ENCODE assay signal across 13 mouse cellular contexts in the genomic region with DNA sequence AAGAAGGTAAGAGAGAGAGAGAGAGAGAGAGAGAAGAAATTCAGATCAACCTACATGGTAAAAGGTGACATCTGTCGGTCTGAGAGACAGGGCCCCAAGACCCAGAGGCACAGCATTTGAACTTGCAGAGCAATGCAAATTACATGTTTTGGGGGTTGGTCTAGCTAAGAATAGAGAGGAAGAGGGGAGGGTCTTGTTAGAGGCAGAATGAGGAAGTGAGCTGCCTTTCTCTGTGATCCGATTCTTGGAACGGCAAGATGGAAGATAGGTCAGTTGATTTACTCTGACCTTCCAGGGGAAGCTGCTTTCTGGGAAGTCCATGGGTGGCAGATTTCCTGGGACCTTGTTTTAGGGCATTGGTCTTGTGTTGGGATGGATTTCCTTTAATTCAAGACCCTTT. TPM values are rescaled to one million over a fixed set of nuclear protein-coding genes. Genes with fewer than 3 reads are reported as not detected.
DNase-seq lines count a peak whose midpoint lies in the region; ATAC-seq and TF ChIP-seq lines count a peak whose summit lies in the region.
"Had no signal": no experiment of that assay in that cellular context is flagged by ENCODE, and none has a peak within 500 bp of the region (broad histone marks: within the 10 kb centered on the region; RNA-seq: fewer than 3 reads in every experiment).

No protein-coding gene starts in this region.

- no peak overlapping the region for H3K9ac ChIP-seq in heart, embryonic 12.5 days
- H3K9ac ChIP-seq in lung, embryonic 15.5 days, result no peak overlapping the region
- H3K9ac ChIP-seq: embryonic facial prominence, embryonic 13.5 days; midbrain, embryonic 12.5 days had no signal

- no peaks in the 10 kb centered on the region for H3K9me3 ChIP-seq in heart, embryonic 12.5 days (replicated peaks)
- no peaks in the 10 kb centered on the region for H3K9me3 ChIP-seq in lung, embryonic 15.5 days
- H3K9me3 ChIP-seq in limb, embryonic 10.5 days (replicated peaks), result no peaks in the 10 kb centered on the region
- H3K9me3 ChIP-seq: embryonic facial prominence, embryonic 13.5 days; midbrain, embryonic 12.5 days had no signal

- H3K27me3 ChIP-seq in heart, embryonic 12.5 days (replicated peaks), result peaks cover 14% of the 10 kb centered on the region
- H3K27me3 ChIP-seq in lung, embryonic 15.5 days, result peaks cover 13% of the 10 kb centered on the region
- no peaks in the 10 kb centered on the region for H3K27me3 ChIP-seq in thymus, adult 2 months (ENCODE audit: control insufficient read depth, insufficient read depth, low read length)
- H3K27me3 ChIP-seq in limb, embryonic 10.5 days (ENCODE audit: low read depth, poor library complexity, severe bottlenecking), result peaks cover 16% of the 10 kb centered on the region

- peaks cover 21% of the 10 kb centered on the region for H3K4me1 ChIP-seq in heart, embryonic 12.5 days (replicated peaks)
- H3K4me1 ChIP-seq in bone marrow macrophage, adult 2 months (ENCODE audit: control insufficient read depth, insufficient read depth, low read length), result peaks cover 19% of the 10 kb centered on the region
- H3K4me1 ChIP-seq in lung, embryonic 15.5 days, result peaks cover 11% of the 10 kb centered on the region
- peaks cover 14% of the 10 kb centered on the region for H3K4me1 ChIP-seq in thymus, adult 2 months (replicated peaks; ENCODE audit: control insufficient read depth, insufficient read depth, low read length)
- peaks cover 8% of the 10 kb centered on the region for H3K4me1 ChIP-seq in limb, embryonic 10.5 days

- 43% methylated on average over 3 of the region's 3 CpGs for WGBS in heart, embryonic 12.5 days
- 46% methylated on average over 3 of the region's 3 CpGs for WGBS in lung, embryonic 15.5 days
- WGBS in thymus, adult 2 months, result 1% methylated on average over 3 of the region's 3 CpGs
- 76% methylated on average over 3 of the region's 3 CpGs for WGBS in limb, embryonic 10.5 days

- no peak overlapping the region for H3K27ac ChIP-seq in heart, embryonic 12.5 days (ENCODE audit: poor library complexity, severe bottlenecking)
- H3K27ac ChIP-seq in bone marrow macrophage, adult 2 months (ENCODE audit: insufficient read depth, low read depth, low read length), result peak overlapping the region; percentile 88
- H3K27ac ChIP-seq in lung, embryonic 15.5 days, result peak overlapping the region; percentile 29; the same call in 1 of the 2 replicates
- peak overlapping the region; percentile 32; the same call in 1 of the 2 replicates for H3K27ac ChIP-seq in thymus, adult 2 months (ENCODE audit: control insufficient read depth, insufficient read depth, low read length)
- no peak overlapping the region for H3K27ac ChIP-seq in limb, embryonic 10.5 days
- H3K27ac ChIP-seq: embryonic facial prominence, embryonic 13.5 days; midbrain, embryonic 12.5 days had no signal

- no peak overlapping the region for H3K4me2 ChIP-seq in heart, embryonic 12.5 days
- no peak overlapping the region for H3K4me2 ChIP-seq in lung, embryonic 15.5 days
- H3K4me2 ChIP-seq: embryonic facial prominence, embryonic 13.5 days; midbrain, embryonic 12.5 days had no signal

- no peak for TF ChIP-seq CTCF in bone marrow macrophage, adult 2 months (IDR thresholded peaks at IDR 0.05; ENCODE audit: low read depth, low read length)
- no peak for TF ChIP-seq CTCF in thymus, adult 2 months (IDR thresholded peaks at IDR 0.05; ENCODE audit: borderline replicate concordance, control insufficient read depth, extremely low read depth, insufficient read depth, low read length, poor library complexity)

- no peaks in the 10 kb centered on the region for H3K36me3 ChIP-seq in heart, embryonic 12.5 days
- no peaks in the 10 kb centered on the region for H3K36me3 ChIP-seq in lung, embryonic 15.5 days
- no peaks in the 10 kb centered on the region for H3K36me3 ChIP-seq in thymus, adult 2 months (ENCODE audit: control insufficient read depth, insufficient read depth, low read length)
- no peaks in the 10 kb centered on the region for H3K36me3 ChIP-seq in limb, embryonic 10.5 days
- H3K36me3 ChIP-seq: embryonic facial prominence, embryonic 13.5 days; midbrain, embryonic 12.5 days had no signal

- no peak for TF ChIP-seq POLR2A in bone marrow macrophage, adult 2 months (IDR thresholded peaks at IDR 0.05; ENCODE audit: borderline replicate concordance, low read depth, low read length)
- TF ChIP-seq POLR2A in thymus, adult 2 months (IDR thresholded peaks at IDR 0.05; ENCODE audit: control insufficient read depth, extremely low read depth, insufficient read depth, low read length, poor library complexity), result no peak

- no peak overlapping the region for H3K4me3 ChIP-seq in heart, embryonic 12.5 days
- peak overlapping the region; percentile 77 for H3K4me3 ChIP-seq in bone marrow macrophage, adult 2 months (ENCODE audit: insufficient read depth, low read length)
- H3K4me3 ChIP-seq in lung, embryonic 15.5 days, result peak overlapping the region; percentile 14; the same call in 1 of the 2 replicates
- H3K4me3 ChIP-seq in thymus, adult 2 months (ENCODE audit: control insufficient read depth, insufficient read depth, low read length), result peak overlapping the region; percentile 39
- no peak overlapping the region for H3K4me3 ChIP-seq in limb, embryonic 10.5 days
- H3K4me3 ChIP-seq: embryonic facial prominence, embryonic 13.5 days; midbrain, embryonic 12.5 days had no signal

- DNase-seq in heart, adult 8-10 months (ENCODE audit: low spot score), result peak; percentile 19
- DNase-seq in thymus, adult 2 months, result peak; percentile 54
- DNase-seq in cerebellum, adult 8-10 months, result no peak
- no peak for DNase-seq in frontal cortex, postnatal 25 days (ENCODE audit: low spot score in 2 of 2)
- no peak for DNase-seq in limb, embryonic 10.5 days (ENCODE audit: low spot score)
- DNase-seq: gastrocnemius, postnatal 14 days; kidney, postnatal 36 days had no signal

- ATAC-seq in heart, embryonic 12.5 days (ENCODE audit: insufficient number of reproducible peaks, low FRiP score), result no peak
- no peak for ATAC-seq in lung, embryonic 15.5 days (ENCODE audit: borderline replicate concordance, extremely low read depth, low FRiP score, low TSS enrichment)

RNA-seq across cellular contexts. Expression of gene Tnfrsf13b, which starts 15.7 kb away (rescaled TPM):
- under 1 TPM; 0.56 to 0.75 (median 0.70) TPM for total RNA-seq in heart, adult 8-10 months (2022)
- polyA plus RNA-seq in heart, embryonic 12.5 days (2016; fragmentation: Nextera tagmentation; extraction: Ambion mirVana), result 1.5 and 2.2 TPM in 2 replicates
- 42.2 and 43.2 TPM in 2 replicates for polyA plus RNA-seq in bone marrow macrophage, adult 2 months (2012; ENCODE audit: insufficient read depth, insufficient read length, missing spikeins)
- polyA plus RNA-seq in lung, embryonic 15.5 days (2015; fragmentation: Nextera tagmentation; extraction: Ambion mirVana), result 2.9 and 3.5 TPM in 2 replicates
- 134 and 160 TPM in 2 replicates for polyA plus RNA-seq in thymus, adult 2 months (2012; rRNA removed)
- polyA plus RNA-seq in limb, embryonic 10.5 days (2016; fragmentation: Nextera tagmentation; extraction: Ambion mirVana), result 0.39 TPM in 2 replicates
- polyA plus RNA-seq: C2C12 had no signal

RNA-seq across cellular contexts. Expression of gene Usp22, which starts 32.6 kb away (rescaled TPM):
- total RNA-seq in heart, adult 8-10 months (2022), result 10 to 100 TPM; 29.3 to 38.2 (median 30.3) TPM
- polyA plus RNA-seq in heart, embryonic 12.5 days (2016; fragmentation: Nextera tagmentation; extraction: Ambion mirVana), result 106 and 112 TPM in 2 replicates
- polyA plus RNA-seq in bone marrow macrophage, adult 2 months (2012; ENCODE audit: insufficient read depth, insufficient read length, missing spikeins), result 23.5 and 28.1 TPM in 2 replicates
- polyA plus RNA-seq in lung, embryonic 15.5 days (2015; fragmentation: Nextera tagmentation; extraction: Ambion mirVana), result 109 and 113 TPM in 2 replicates
- 57.5 and 68.6 TPM in 2 replicates for polyA plus RNA-seq in thymus, adult 2 months (2012; rRNA removed)
- 139 and 168 TPM in 2 replicates for polyA plus RNA-seq in limb, embryonic 10.5 days (2016; fragmentation: Nextera tagmentation; extraction: Ambion mirVana)

Comparison
In these comparisons a context has a peak if more than half of its experiments do, and no peak if none do; other contexts are left out.
1. DNase-seq: peak in heart, adult 8-10 months (single experiment) and thymus, adult 2 months (single experiment); none in cerebellum, adult 8-10 months (single experiment), frontal cortex, postnatal 25 days (0 of 2) and limb, embryonic 10.5 days (single experiment).
2. H3K27ac ChIP-seq: peak in bone marrow macrophage, adult 2 months (single experiment), lung, embryonic 15.5 days (single experiment) and thymus, adult 2 months (single experiment); none in heart, embryonic 12.5 days (single experiment) and limb, embryonic 10.5 days (single experiment).
3. H3K4me3 ChIP-seq: peak in bone marrow macrophage, adult 2 months (single experiment), lung, embryonic 15.5 days (single experiment) and thymus, adult 2 months (single experiment); none in heart, embryonic 12.5 days (single experiment) and limb, embryonic 10.5 days (single experiment).